Mouse (Mus musculus) frontal cortex, adult 2 months (tissue): ENCODE data around the gene Naa35. TPM values are rescaled to one million over a fixed set of nuclear protein-coding genes. Genes with fewer than 3 reads are reported as not detected.

Experiments used
- DNase-seq, 2 experiments: peaks; one replicate each; pipeline ENCODE4 v3.0.0; 2022; ENCODE audit warnings: low spot score in 1 of 2; ENCODE audit errors: extremely low spot score in 1 of 2
- polyA plus RNA-seq: library from polyadenylated mRNA; depleted of rRNA; stranded (reverse); fragments of >200 nt; gene quantifications from 2 replicates; pipeline ENCODE4 v1.2.3, GENCODE M21; 2012; rRNA removed

The Naa35 gene
- polyA plus RNA-seq, 1 experiment = 65.3 TPM

GRCm38 (mm10) chr13:59667763-59668162 lies 82.7 kb downstream of the Naa35 start:
- no peak for DNase-seq

- no peak for DNase-seq
These were observed 83.5 kb downstream of the Naa35 start for GRCm38 (mm10) chr13:59668501-59669093.

GRCm38 (mm10) chr13:59669946-59670345 lies 84.9 kb downstream of the Naa35 start:
- DNase-seq = peak in 1 of 2 experiments; percentile 37

GRCm38 (mm10) chr13:59671521-59671920 lies 86.5 kb downstream of the Naa35 start:
- DNase-seq = no peak

- no peak for DNase-seq
These were observed 87.2 kb downstream of the Naa35 start for GRCm38 (mm10) chr13:59672248-59672647.

- no peak for DNase-seq
These were observed 88.5 kb downstream of the Naa35 start for GRCm38 (mm10) chr13:59673597-59673996.

GRCm38 (mm10) chr13:59674215-59674614 lies 89.2 kb downstream of the Naa35 start:
- DNase-seq = no peak

GRCm38 (mm10) chr13:59674761-59675150 lies 89.7 kb downstream of the Naa35 start:
- peak in 1 of 2 experiments; percentile 26 for DNase-seq

- peak in 1 of 2 experiments; percentile 58 for DNase-seq
These were observed 90.3 kb downstream of the Naa35 start, which contains the start of gene Golm1 for GRCm38 (mm10) chr13:59675151-59676011. Gene Golm1 (minus strand): TSS chr13:59675811.

GRCm38 (mm10) chr13:59676316-59677229 lies 91.5 kb downstream of the Naa35 start:
- DNase-seq = no peak

GRCm38 (mm10) chr13:59679306-59679705 lies 94.2 kb downstream of the Naa35 start:
- DNase-seq = no peak

GRCm38 (mm10) chr13:59679908-59680307 lies 94.8 kb downstream of the Naa35 start:
- no peak for DNase-seq

GRCm38 (mm10) chr13:59682629-59683028 lies 97.6 kb downstream of the Naa35 start:
- no peak for DNase-seq

GRCm38 (mm10) chr13:59685236-59685635 lies 100.2 kb downstream of the Naa35 start:
- no peak for DNase-seq

Other genes with a start within 250 kb of the Naa35 start
- 80.0 and 82.7 TPM in 2 replicates for gene Agtpbp1, start within 50 bp of the Naa35 start, polyA plus RNA-seq
- gene Golm1, start 90.6 kb downstream of the Naa35 start, polyA plus RNA-seq = 13.6 and 14.9 TPM in 2 replicates
- not detected in 2 replicates for gene 4921517D22Rik, start 108.8 kb downstream of the Naa35 start, polyA plus RNA-seq
- gene Spata31d1a, start 125.1 kb downstream of the Naa35 start, polyA plus RNA-seq = 0.02 and 0.14 TPM in 2 replicates
- 0.02 TPM in 1 of 2 replicates, not detected in the other for gene Spata31d1b, start 127.0 kb downstream of the Naa35 start, polyA plus RNA-seq
- 0.04 and 0.08 TPM in 2 replicates for gene Spata31d1d, start 146.5 kb downstream of the Naa35 start, polyA plus RNA-seq
- gene 1700014D04Rik, start 161.5 kb downstream of the Naa35 start, polyA plus RNA-seq = 0.46 and 0.62 TPM in 2 replicates
- gene Isca1, start 184.6 kb downstream of the Naa35 start, polyA plus RNA-seq = 221 and 251 TPM in 2 replicates
- not detected in 2 replicates for gene Gm49354, start 197.0 kb downstream of the Naa35 start, polyA plus RNA-seq
- gene Tut7, start 237.9 kb downstream of the Naa35 start, polyA plus RNA-seq = 39.1 and 46.3 TPM in 2 replicates